Mouse (Mus musculus) liver, postnatal 0 days (tissue): ENCODE measurements around the gene Rasgef1c.

Experiments used
- CTCF ChIP-seq: sonication (generic); IDR thresholded peaks from 2 replicates; pipeline ENCODE4 v1.5.1; 2016; ENCODE audit warnings: antibody characterized with exemption, low read depth
- EP300 ChIP-seq: IDR thresholded peaks from 2 replicates; pipeline ENCODE4 v1.6.1; 2016; ENCODE audit warnings: antibody characterized with exemption, low read depth, mild to moderate bottlenecking

DNA sequence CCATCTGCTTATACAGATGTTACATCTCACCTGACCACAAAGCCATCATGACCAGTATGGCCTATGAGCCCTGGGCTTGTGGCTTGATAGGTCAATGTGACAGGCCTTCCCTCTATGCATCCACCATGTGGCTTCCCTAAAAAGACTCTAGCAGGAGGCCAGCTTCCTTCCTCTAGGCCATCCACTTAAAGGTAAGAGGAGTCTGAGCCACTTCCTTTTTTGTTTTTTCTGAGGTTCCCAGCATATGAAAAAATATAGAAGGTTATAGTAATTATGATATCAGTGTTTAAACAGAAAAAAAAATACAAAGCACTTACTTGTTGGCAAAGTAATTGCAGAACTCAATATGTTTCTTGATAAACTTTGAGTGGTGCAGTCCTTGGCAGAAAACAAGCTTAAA, 117.2 kb downstream of the Rasgef1c start:
- TF ChIP-seq CTCF (no peak), EP300 (no peak)
